Mouse (Mus musculus): ENCODE results near the gene Tefm. TPM values are rescaled to one million over a fixed set of nuclear protein-coding genes. Genes with fewer than 3 reads are reported as not detected.

The Tefm gene
- polyA plus RNA-seq, 1 experiment from 2014 or later: 22.6 TPM

DNA sequence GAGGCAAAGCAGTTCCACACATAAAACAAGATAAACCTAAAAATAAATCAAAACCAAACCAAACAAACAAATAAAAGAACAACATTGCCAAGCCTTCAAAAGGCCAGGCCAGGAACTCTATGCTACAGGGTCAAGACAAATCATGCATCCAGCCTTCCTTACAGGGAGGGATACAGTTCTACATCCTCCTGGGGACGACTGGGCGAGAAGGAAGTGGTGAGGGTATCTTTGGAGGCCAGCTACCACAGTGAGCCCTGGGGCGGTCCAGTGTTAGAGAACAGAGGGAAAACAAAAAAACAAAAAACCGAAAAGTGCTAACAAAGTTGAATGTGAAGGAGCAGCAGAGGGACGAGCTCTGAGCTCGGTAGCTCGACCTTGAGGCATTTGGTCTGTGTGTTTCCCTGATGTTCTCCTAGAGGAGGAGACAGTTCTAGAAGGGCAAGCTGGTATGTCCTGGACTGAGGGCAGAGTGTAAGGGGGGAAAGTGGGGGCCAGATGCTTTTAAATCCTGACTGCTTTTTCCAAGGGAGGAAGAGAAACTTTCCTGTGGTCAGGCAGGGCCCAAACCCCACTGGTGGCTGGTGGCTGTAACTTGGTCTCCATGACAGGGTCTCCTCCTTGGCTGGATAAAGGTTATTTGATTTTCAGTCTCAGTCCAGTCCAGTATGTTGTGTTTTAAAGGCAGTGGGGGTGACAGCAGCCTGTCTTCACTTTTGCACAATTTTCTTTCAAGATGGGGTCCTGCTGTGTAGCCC lies 21.6 kb upstream of the Tefm start:
- WGBS: 62% methylated on average over 7 of the region's 7 CpGs
- no peaks in the 10 kb centered on the region for H3K4me1 ChIP-seq (ENCODE audit: control insufficient read depth, insufficient read depth, low read length)
- H3K27me3 ChIP-seq (ENCODE audit: control insufficient read depth, insufficient read depth, low read length): no peaks in the 10 kb centered on the region
- no peak overlapping the region for H3K27ac ChIP-seq (ENCODE audit: low read length)
- no peak overlapping the region for H3K4me2 ChIP-seq (ENCODE audit: low read depth, low read length)
- no peaks in the 10 kb centered on the region for H3K36me3 ChIP-seq (ENCODE audit: control insufficient read depth, insufficient read depth, low read length)
- H3K9me3 ChIP-seq (replicated peaks; ENCODE audit: control insufficient read depth, low read length): no peaks in the 10 kb centered on the region
- H3K4me3 ChIP-seq (replicated peaks; ENCODE audit: low read length): no peak overlapping the region
- ATAC-seq (ENCODE audit: insufficient read depth, low FRiP score): no peak
- H3K9ac ChIP-seq (ENCODE audit: low read length): no peak overlapping the region

DNA sequence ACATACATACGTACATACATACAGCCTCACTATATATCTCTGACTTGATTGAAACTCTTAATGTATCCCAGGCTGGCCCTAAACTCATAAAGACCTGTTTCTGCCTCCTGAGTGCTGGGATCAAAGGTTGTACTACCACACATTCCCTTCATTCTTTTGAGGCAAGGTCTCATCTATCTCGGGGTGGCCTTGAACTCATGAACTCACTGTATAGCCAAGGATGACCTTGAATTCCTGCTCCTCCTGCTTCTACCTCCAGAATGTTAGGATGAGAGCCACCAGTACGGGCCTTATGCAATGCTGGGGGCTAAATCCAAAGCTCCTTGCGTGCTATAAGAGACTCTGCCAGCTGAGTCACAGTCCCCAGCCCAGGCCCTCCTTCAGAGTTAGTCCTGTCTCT lies 19.1 kb upstream of the Tefm start:
- WGBS: 80% methylated on average over 4 of the region's 4 CpGs
- H3K4me2 ChIP-seq (ENCODE audit: low read depth, low read length): no peak overlapping the region
- no peak overlapping the region for H3K27ac ChIP-seq (ENCODE audit: low read length)
- ATAC-seq (ENCODE audit: insufficient read depth, low FRiP score): no peak
- no peaks in the 10 kb centered on the region for H3K36me3 ChIP-seq (ENCODE audit: control insufficient read depth, insufficient read depth, low read length)
- no peak overlapping the region for H3K9ac ChIP-seq (ENCODE audit: low read length)
- no peaks in the 10 kb centered on the region for H3K4me1 ChIP-seq (ENCODE audit: control insufficient read depth, insufficient read depth, low read length)
- no peaks in the 10 kb centered on the region for H3K27me3 ChIP-seq (ENCODE audit: control insufficient read depth, insufficient read depth, low read length)
- no peaks in the 10 kb centered on the region for H3K9me3 ChIP-seq (replicated peaks; ENCODE audit: control insufficient read depth, low read length)
- no peak overlapping the region for H3K4me3 ChIP-seq (replicated peaks; ENCODE audit: low read length)

DNA sequence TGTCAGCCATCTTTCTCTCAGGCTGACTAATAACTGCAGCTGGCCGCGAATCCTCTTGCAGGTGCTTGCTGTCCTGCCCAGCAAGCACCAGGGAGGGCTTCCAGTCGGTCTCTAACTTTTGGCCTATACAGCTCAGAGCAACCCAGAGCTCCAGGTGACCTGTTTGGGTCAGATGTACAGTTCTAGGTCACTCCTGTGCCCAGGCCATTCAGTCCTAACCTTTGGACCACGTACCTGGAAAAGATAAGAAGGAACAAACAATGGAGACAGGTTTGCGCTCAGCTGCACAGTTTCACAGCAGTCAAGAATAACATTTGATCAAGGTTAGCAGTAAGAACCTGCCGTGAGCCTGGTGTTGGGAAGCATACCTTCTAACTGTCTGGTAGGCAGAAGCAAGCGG lies 17.0 kb upstream of the Tefm start:
- Histone ChIP-seq H3K4me3 (replicated peaks; ENCODE audit: low read length) (no peak overlapping the region), H3K4me2 (ENCODE audit: low read depth, low read length) (no peak overlapping the region), H3K27me3 (ENCODE audit: control insufficient read depth, insufficient read depth, low read length) (peaks cover 7% of the 10 kb centered on the region), H3K9ac (ENCODE audit: low read length) (no peak overlapping the region), H3K36me3 (ENCODE audit: control insufficient read depth, insufficient read depth, low read length) (no peaks in the 10 kb centered on the region), H3K9me3 (replicated peaks; ENCODE audit: control insufficient read depth, low read length) (no peaks in the 10 kb centered on the region), H3K27ac (ENCODE audit: low read length) (no peak overlapping the region), H3K4me1 (ENCODE audit: control insufficient read depth, insufficient read depth, low read length) (no peaks in the 10 kb centered on the region)
- WGBS: 69% methylated on average over 7 of the region's 7 CpGs
- ATAC-seq (ENCODE audit: insufficient read depth, low FRiP score): peak; percentile 55; the same call in 1 of the 2 replicates

DNA sequence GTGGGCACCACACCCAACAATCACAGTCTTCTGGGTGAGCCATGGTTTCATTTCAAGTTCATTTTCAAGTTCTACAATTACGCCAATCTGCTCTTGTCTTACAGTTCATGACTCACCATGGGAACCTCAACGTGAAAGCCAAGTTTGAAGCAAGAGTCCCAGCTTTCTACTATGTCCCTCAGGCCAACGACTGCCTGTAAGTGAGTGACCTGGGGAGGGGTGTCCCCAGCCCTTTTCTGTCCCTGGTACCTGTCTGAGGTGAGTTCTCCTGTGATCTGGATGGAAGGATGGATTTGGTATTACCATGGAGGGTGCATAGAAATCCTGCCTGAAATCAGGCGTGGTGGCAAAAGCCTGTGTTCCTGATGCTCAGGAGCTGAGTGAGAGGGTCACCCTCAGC lies 14.9 kb upstream of the Tefm start:
- Histone ChIP-seq H3K27ac (ENCODE audit: low read length) (no peak overlapping the region), H3K4me1 (ENCODE audit: control insufficient read depth, insufficient read depth, low read length) (0 out of 2 replicates have a peak, but pooled peaks cover 3% of the 10 kb centered on the region), H3K4me2 (ENCODE audit: low read depth, low read length) (no peak overlapping the region), H3K9me3 (replicated peaks; ENCODE audit: control insufficient read depth, low read length) (no peaks in the 10 kb centered on the region), H3K9ac (ENCODE audit: low read length) (no peak overlapping the region), H3K4me3 (replicated peaks; ENCODE audit: low read length) (no peak overlapping the region), H3K27me3 (ENCODE audit: control insufficient read depth, insufficient read depth, low read length) (peaks cover 7% of the 10 kb centered on the region), H3K36me3 (ENCODE audit: control insufficient read depth, insufficient read depth, low read length) (no peaks in the 10 kb centered on the region)
- no peak for ATAC-seq (ENCODE audit: insufficient read depth, low FRiP score)
- WGBS: 76% methylated on average over 4 of the region's 4 CpGs

DNA sequence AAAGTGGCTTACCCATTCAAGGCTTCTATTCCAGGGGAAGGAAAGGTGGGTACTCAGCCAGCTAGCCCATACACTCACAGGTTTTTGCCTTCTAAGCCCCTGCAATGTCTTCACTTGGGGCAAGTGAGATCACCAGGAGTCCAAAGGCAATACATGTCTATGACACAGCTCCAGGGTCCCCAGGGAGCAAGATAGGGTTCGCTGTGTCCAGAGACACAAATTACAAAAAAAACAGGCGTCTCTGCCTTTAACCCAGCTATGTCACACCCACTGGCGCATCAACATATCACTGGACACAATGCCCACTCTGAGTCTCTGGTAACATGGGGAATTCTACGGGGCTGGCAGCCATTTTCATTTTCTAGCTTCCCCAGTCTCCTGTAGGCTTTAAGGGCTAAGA lies 14.0 kb upstream of the Tefm start:
- Histone ChIP-seq H3K9me3 (replicated peaks; ENCODE audit: control insufficient read depth, low read length) (no peaks in the 10 kb centered on the region), H3K4me3 (replicated peaks; ENCODE audit: low read length) (no peak overlapping the region), H3K27me3 (ENCODE audit: control insufficient read depth, insufficient read depth, low read length) (peaks cover 7% of the 10 kb centered on the region), H3K9ac (ENCODE audit: low read length) (no peak overlapping the region), H3K4me1 (ENCODE audit: control insufficient read depth, insufficient read depth, low read length) (0 out of 2 replicates have a peak, but pooled peaks cover 3% of the 10 kb centered on the region), H3K27ac (ENCODE audit: low read length) (no peak overlapping the region), H3K36me3 (ENCODE audit: control insufficient read depth, insufficient read depth, low read length) (no peaks in the 10 kb centered on the region), H3K4me2 (ENCODE audit: low read depth, low read length) (no peak overlapping the region)
- WGBS: 84% methylated on average over 4 of the region's 4 CpGs
- no peak for ATAC-seq (ENCODE audit: insufficient read depth, low FRiP score)

DNA sequence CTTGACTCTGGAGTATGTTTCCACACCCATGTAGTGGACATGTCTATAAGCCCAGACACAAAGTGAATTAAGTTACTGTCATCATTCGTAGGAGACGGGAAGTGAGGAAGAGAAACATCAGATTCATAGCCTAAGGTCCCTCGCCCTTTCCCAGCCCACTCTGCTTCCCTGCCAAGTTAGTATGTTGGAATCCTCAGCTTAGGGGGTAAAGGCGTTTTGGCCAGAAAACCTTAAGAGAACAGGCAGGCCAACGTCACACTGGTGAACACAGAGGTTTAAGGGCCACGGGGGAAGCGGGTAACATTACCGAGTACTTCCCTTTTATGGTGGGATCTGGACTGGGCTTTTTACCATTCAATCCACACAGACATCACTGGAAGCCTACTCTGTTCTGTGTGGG lies 13.6 kb upstream of the Tefm start:
- H3K4me2 ChIP-seq (ENCODE audit: low read depth, low read length): no peak overlapping the region
- WGBS: 84% methylated on average over 8 of the region's 8 CpGs
- no peaks in the 10 kb centered on the region for H3K9me3 ChIP-seq (replicated peaks; ENCODE audit: control insufficient read depth, low read length)
- peaks cover 7% of the 10 kb centered on the region for H3K27me3 ChIP-seq (ENCODE audit: control insufficient read depth, insufficient read depth, low read length)
- no peaks in the 10 kb centered on the region for H3K36me3 ChIP-seq (ENCODE audit: control insufficient read depth, insufficient read depth, low read length)
- H3K4me1 ChIP-seq (ENCODE audit: control insufficient read depth, insufficient read depth, low read length): 0 out of 2 replicates have a peak, but pooled peaks cover 3% of the 10 kb centered on the region
- no peak overlapping the region for H3K9ac ChIP-seq (ENCODE audit: low read length)
- H3K4me3 ChIP-seq (replicated peaks; ENCODE audit: low read length): no peak overlapping the region
- no peak overlapping the region for H3K27ac ChIP-seq (ENCODE audit: low read length)
- ATAC-seq (ENCODE audit: insufficient read depth, low FRiP score): no peak

DNA sequence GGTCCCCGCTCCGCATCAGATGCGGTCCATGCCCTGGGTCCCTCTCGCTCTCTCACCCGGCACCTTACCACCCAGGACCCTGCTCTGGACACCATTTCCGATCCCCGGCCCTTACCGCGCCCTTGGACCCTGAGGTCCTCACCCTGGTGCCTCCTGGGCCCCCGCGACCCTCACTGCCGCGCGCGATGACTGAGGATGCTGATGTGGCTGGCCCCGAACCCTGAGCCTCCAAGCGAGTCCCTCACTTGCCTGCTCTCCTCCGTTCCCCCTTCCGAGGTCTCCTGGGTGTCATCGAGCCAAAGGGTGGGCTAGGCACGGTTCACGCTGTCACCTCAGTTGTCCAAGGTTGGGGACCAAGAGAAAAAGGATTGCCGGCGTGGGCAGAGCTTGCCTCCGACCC lies 12.5 kb upstream of the Tefm start:
- Histone ChIP-seq H3K27me3 (ENCODE audit: control insufficient read depth, insufficient read depth, low read length) (peaks cover 7% of the 10 kb centered on the region), H3K4me3 (replicated peaks; ENCODE audit: low read length) (peak overlapping the region; percentile 63), H3K36me3 (ENCODE audit: control insufficient read depth, insufficient read depth, low read length) (no peaks in the 10 kb centered on the region), H3K4me2 (ENCODE audit: low read depth, low read length) (peak overlapping the region; percentile 86), H3K4me1 (ENCODE audit: control insufficient read depth, insufficient read depth, low read length) (0 out of 2 replicates have a peak, but pooled peaks cover 3% of the 10 kb centered on the region), H3K27ac (ENCODE audit: low read length) (no peak overlapping the region), H3K9ac (ENCODE audit: low read length) (peak overlapping the region; percentile 75), H3K9me3 (replicated peaks; ENCODE audit: control insufficient read depth, low read length) (no peaks in the 10 kb centered on the region)
- 26% methylated on average over 25 of the region's 25 CpGs for WGBS
- no peak for ATAC-seq (ENCODE audit: insufficient read depth, low FRiP score)

DNA sequence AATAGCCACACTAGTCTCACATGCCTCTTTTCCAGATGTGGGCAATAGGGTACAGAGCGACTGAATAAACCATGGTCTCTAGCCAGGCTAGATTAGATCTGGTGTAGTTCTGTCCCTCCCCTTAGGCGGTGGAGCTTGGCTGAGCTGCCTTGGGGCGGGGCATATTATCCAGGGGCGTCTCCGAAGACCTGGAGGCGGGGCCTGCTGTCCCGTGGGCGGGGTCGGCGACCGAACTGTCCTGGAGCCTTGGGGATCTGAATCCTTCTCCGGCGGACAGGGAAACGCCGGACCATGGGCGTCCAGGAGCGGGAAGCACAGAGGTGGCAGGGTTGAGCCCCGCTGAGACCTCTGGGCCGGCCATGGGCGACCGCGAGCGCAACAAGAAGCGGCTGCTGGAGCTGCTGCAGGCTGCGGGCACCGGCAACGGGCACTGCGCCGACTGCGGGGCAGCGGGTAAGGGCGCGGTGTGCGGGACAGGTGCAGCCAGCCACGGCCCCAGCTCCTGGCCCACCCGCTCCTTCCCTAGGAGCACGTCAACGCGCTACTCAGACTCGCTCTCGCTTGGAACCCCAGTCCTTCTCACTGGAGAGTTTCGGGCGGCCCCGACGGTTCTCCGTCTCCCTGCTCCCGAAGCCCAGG lies 12.0 kb upstream of the Tefm start, which contains the start of gene Adap2:
Adap2 (plus strand) TSS at position 249 of the 639 bp plus-strand sequence.
- Histone ChIP-seq H3K27me3 (ENCODE audit: control insufficient read depth, insufficient read depth, low read length) (peaks cover 7% of the 10 kb centered on the region), H3K36me3 (ENCODE audit: control insufficient read depth, insufficient read depth, low read length) (no peaks in the 10 kb centered on the region), H3K4me3 (replicated peaks; ENCODE audit: low read length) (peak within 1 kb of the TSS; percentile 63), H3K4me1 (ENCODE audit: control insufficient read depth, insufficient read depth, low read length) (0 out of 2 replicates have a peak, but pooled peaks cover 3% of the 10 kb centered on the region), H3K27ac (ENCODE audit: low read length) (no peak within 1 kb of the TSS), H3K4me2 (ENCODE audit: low read depth, low read length) (peak within 1 kb of the TSS; percentile 86), H3K9me3 (replicated peaks; ENCODE audit: control insufficient read depth, low read length) (no peaks in the 10 kb centered on the region), H3K9ac (ENCODE audit: low read length) (peak within 1 kb of the TSS; percentile 75)
- 1% methylated on average over 42 of the region's 47 CpGs for WGBS
- ATAC-seq (ENCODE audit: insufficient read depth, low FRiP score): peak; percentile 94

DNA sequence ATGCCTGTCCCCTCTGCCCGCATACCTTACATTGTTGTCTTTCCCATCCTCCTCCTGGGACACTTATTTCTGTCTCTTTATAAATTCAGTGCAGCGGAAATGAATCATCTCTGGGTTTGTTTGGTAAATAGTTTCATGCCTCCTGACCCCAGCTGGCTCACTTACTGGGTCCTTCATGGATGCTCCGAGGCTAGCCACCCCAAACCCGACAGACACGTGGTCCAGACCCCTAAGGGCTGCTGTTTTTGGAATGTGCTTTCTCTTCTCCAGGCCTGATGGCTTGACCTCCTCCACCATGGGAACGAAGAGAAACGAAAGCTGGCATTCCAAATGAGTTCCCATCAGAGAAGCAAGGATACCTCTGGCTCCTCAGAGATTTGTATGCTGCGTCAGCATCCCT lies 10.4 kb upstream of the Tefm start:
- ATAC-seq (ENCODE audit: insufficient read depth, low FRiP score): no peak
- peaks cover 7% of the 10 kb centered on the region for H3K27me3 ChIP-seq (ENCODE audit: control insufficient read depth, insufficient read depth, low read length)
- no peak overlapping the region for H3K4me2 ChIP-seq (ENCODE audit: low read depth, low read length)
- no peaks in the 10 kb centered on the region for H3K9me3 ChIP-seq (replicated peaks; ENCODE audit: control insufficient read depth, low read length)
- WGBS: 53% methylated on average over 8 of the region's 8 CpGs
- 0 out of 2 replicates have a peak, but pooled peaks cover 3% of the 10 kb centered on the region for H3K4me1 ChIP-seq (ENCODE audit: control insufficient read depth, insufficient read depth, low read length)
- H3K4me3 ChIP-seq (replicated peaks; ENCODE audit: low read length): no peak overlapping the region
- no peak overlapping the region for H3K27ac ChIP-seq (ENCODE audit: low read length)
- H3K36me3 ChIP-seq (ENCODE audit: control insufficient read depth, insufficient read depth, low read length): no peaks in the 10 kb centered on the region
- H3K9ac ChIP-seq (ENCODE audit: low read length): no peak overlapping the region

Measured in stomach, embryonic 16.5 days (tissue).